Mouse (Mus musculus): ENCODE data around the gene Slc22a23. TPM values are rescaled to one million over a fixed set of nuclear protein-coding genes. Genes with fewer than 3 reads are reported as not detected.

The Slc22a23 gene
- polyA plus RNA-seq, 1 experiment from 2014 or later = 70.6 TPM

DNA sequence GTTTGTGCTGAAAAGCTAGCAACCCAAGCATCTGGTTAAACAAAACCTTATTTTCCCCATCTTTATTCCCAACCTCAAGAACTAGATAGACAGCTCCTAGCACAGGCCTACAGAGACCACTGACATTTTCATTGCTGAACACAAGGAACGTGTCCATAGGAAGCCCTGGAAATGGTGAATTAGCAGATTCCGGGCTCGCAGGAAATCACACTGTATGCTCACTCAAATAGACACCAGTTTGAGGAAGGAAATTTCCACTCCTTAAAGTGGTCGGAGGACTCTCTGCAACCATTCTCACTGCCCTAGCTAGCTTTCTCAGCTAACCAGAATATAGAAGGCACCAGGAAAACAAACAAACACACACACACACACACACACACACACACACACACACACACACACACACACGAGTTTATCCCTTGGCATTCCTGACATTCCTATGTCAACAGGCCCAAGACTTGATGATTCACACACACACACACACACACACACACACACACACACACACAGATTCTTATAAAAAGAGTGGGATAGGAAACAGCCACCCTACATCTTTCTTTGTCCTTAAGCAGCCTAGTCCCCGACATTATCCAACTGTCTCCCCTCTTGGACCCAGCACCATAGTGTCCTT lies 41.5 kb downstream of the Slc22a23 start:
- DNase-seq (ENCODE audit: low read depth, low spot score) = no peak
- CTCF ChIA-PET = no interaction called here
- ATAC-seq = no peak
- in situ Hi-C loops (cut with MboI; ENCODE audit: low pct_unique_long_range_greater_than_20kb) = no loop called here
- POLR2A ChIA-PET = no interaction called here
- TF ChIP-seq CTCF (IDR thresholded peaks at IDR 0.05) = no peak
- no peaks in the 10 kb centered on the region for H3K27me3 ChIP-seq

DNA sequence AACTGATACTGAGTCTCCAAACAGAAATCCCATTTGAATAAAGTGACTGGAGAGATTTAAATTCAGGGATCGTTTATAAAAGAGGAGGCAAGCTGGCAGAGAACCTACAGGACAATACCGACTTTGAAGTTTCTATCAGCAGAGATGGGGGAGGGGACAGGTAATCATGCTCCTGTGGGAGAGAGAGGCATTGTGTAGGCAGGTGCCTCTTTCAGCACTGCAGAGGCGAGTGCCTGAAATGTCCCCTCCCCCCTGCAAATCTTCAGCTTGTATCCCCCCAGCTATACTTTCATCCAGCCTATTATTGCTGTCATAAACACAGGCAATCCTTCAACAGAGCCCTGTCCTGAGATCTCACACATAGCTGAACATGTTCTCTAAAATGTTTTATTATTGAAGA lies 43.4 kb downstream of the Slc22a23 start:
- no peaks in the 10 kb centered on the region for H3K27me3 ChIP-seq
- ATAC-seq (no peak), DNase-seq (ENCODE audit: low read depth, low spot score) (no peak)
- in situ Hi-C loops (cut with MboI; ENCODE audit: low pct_unique_long_range_greater_than_20kb) = no loop called here
- ChIA-PET CTCF (no interaction called here), POLR2A (no interaction called here)
- no peak for TF ChIP-seq CTCF (IDR thresholded peaks at IDR 0.05)

DNA sequence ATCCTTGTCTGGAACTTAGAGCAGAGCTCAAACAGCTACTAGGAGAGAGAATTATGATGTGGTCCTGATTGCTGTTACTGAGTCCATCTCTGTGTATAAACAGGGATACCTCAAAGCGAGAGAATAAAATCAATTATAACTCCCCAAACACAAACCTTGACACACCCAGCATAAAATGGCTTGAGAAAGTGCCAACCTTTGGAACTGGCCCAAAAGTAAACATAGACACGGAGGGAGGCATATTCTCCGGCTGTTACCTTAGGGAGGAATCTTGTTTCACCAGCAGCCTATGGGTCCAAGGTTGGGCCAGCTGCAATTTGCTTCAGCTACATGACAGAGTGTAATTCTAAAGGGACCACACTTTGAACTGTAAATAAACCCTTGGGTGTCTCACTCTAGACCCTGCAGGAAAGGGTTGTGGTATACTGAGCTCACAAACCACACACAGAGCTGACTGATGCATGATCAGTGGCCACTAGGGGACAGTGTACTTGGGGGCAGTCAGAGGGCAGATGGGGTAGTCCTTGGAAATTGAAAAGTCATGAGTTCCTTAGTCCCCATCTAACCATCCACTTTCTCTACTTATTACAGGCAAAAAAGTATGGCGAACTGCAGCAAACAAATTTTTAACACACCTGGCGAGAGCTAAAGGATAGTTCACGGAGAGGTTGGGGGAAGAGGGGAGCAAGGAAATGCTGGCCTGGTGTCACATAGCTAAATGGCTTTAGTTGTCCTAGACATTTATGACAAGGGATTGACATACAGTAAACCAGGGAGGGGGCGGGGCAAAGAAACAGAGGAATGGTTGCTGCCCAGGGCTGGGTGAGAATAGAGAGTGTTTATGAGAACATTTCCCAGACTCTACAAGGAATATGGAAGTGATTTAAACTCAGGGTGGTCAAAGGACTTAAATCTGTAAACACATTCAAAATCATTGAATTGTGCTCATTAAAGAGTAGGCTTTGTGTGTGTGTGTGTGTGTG lies 45.3 kb downstream of the Slc22a23 start:
- in situ Hi-C loops (cut with MboI; ENCODE audit: low pct_unique_long_range_greater_than_20kb) = no loop called here
- ChIA-PET CTCF (interaction anchor here (1.2 kb wide), 1 partner anchor 13 kb away, joined by 3 read pairs; no protein-coding TSS in a partner anchor), POLR2A (interaction anchor here (0.6 kb wide), 1 partner anchor 9 kb away, joined by 3 read pairs; no protein-coding TSS in a partner anchor)
- DNase-seq (ENCODE audit: low read depth, low spot score) = no peak
- TF ChIP-seq CTCF (IDR thresholded peaks at IDR 0.05) = peak; percentile 47
- no peaks in the 10 kb centered on the region for H3K27me3 ChIP-seq
- ATAC-seq = no peak

DNA sequence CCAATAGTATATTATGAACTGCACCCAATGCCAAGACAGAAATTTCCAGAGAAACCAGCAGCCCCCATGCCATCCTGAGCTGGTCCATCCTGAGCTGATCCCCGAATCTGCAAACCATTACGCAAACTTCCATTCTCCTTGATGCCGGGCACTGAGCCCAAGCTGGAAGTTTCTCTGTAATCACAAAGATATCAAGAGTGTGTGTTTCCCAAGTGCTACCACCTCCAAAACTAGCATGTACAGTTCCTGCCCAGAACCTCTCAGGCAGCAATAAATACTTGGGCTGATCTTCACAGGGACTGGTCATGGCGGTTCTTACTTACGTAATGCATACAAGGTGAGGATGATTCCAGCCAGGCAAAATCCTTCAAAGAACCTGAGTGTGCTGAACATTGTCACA lies 46.3 kb downstream of the Slc22a23 start:
- no peaks in the 10 kb centered on the region for H3K27me3 ChIP-seq
- no peak for TF ChIP-seq CTCF (IDR thresholded peaks at IDR 0.05)
- in situ Hi-C loops (cut with MboI; ENCODE audit: low pct_unique_long_range_greater_than_20kb) = no loop called here
- ATAC-seq (no peak), DNase-seq (ENCODE audit: low read depth, low spot score) (no peak)
- POLR2A ChIA-PET = no interaction called here
- CTCF ChIA-PET = interaction anchor here (1.2 kb wide), 1 partner anchor 14 kb away, joined by 3 read pairs; no protein-coding TSS in a partner anchor

DNA sequence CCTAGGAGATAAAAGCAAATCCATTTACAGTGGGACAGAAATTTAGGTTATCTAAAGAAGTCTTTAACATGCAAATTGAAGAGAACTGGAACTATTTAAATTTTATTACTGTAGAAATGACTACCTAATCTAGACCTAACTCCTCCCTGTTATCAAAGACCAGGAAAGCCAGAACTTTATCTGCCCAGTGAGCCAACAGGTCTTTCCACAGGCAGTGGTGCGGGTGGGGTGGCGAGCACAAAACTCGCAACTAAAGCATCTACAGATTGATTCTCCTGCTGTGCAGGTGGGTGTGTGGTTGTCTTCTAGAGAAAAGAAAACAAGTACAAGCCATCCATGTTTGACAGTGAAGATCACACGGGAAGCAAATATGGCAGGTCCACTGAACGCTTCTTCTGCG lies 46.9 kb downstream of the Slc22a23 start:
- DNase-seq (ENCODE audit: low read depth, low spot score) (no peak), ATAC-seq (no peak)
- ChIA-PET CTCF (interaction anchor here (1.9 kb wide), 1 partner anchor 8 kb away, joined by 9 read pairs; no protein-coding TSS in a partner anchor), POLR2A (no interaction called here)
- H3K27me3 ChIP-seq = no peaks in the 10 kb centered on the region
- in situ Hi-C loops (cut with MboI; ENCODE audit: low pct_unique_long_range_greater_than_20kb) = no loop called here
- TF ChIP-seq CTCF (IDR thresholded peaks at IDR 0.05) = no peak

DNA sequence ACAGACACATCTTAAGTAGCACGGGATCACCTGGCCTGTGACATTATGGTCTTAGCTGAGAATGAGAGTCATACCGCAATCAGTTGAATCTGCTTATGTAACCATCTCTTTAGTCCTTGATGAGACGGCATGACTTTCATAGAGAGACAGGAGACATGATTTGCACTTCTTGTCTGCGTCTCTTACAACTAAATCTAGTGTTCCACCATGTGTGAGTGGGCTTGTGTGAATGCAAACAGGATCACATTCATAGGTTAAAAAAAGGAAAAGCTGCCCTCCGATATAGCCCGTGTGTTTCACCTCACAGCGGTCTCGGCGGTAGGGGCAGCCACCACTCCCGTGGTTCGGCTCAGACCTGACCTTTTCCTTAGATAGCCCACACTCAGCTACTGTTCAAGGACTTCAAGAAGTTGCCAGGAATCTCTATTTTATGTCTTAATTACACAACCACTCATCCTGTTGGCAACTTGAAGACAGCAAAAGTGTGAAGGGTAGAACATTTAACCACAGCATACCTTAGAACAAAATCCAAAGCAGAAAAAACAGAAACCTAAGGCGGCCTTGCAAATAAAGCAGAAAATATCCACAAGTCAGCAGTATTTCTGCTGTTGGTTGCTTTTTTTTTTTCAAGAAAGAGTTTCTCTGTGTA lies 49.1 kb downstream of the Slc22a23 start:
- in situ Hi-C loops (cut with MboI; ENCODE audit: low pct_unique_long_range_greater_than_20kb) = no loop called here
- H3K27me3 ChIP-seq = no peaks in the 10 kb centered on the region
- DNase-seq (ENCODE audit: low read depth, low spot score) = no peak
- ATAC-seq = no peak
- ChIA-PET CTCF (interaction anchor here (1.9 kb wide), 1 partner anchor 10 kb away, joined by 9 read pairs; no protein-coding TSS in a partner anchor), POLR2A (interaction anchor here (0.6 kb wide), 1 partner anchor 86 kb away, joined by 8 read pairs; no protein-coding TSS in a partner anchor)
- no peak for TF ChIP-seq CTCF (IDR thresholded peaks at IDR 0.05)

DNA sequence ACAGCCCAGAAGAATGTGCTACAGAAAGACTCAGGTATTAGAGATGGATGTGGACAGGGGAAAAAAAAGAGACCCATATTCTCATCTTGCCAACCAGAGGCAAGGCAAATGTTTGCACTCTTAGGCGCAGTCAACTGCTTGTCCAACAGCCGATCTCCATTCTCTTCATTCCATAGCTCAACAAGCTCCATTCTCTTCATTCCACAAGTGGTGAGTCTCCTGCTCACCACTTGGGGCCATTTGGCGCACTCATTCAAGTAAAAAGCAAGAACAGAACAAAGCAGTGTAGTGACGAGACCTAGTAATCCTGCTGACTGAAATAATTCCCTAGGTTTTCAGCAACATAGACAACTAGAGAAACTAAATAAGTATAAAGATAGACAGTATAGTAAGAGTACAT lies 50.8 kb downstream of the Slc22a23 start:
- no peak for ATAC-seq

DNA sequence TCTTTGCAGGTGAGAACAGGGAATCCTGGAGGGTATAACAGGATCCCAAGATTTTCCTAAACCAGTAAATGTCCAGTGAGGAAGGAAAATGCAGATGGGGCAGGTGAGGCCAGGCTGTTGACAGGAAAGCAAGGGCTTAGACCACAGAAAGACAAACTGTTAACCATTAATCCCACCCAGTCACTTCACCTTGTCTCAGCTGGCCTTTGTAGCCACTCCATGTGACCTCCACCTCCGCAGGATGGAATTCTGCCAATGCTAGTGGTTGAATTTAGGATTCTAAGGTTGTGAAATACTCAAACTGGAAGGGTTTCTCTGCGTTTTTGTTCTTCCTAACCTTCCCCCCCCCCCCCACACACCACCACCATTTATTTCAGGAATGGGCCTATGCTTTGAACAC lies 52.9 kb downstream of the Slc22a23 start:
- POLR2A ChIA-PET = interaction anchor here (0.6 kb wide), 1 partner anchor 94 kb away, joined by 6 read pairs; no protein-coding TSS in a partner anchor
- no peak for TF ChIP-seq CTCF (IDR thresholded peaks at IDR 0.05)
- DNase-seq (ENCODE audit: low read depth, low spot score) = peak; percentile 64
- CTCF ChIA-PET = no interaction called here
- in situ Hi-C loops (cut with MboI; ENCODE audit: low pct_unique_long_range_greater_than_20kb) = no loop called here
- no peaks in the 10 kb centered on the region for H3K27me3 ChIP-seq
- ATAC-seq = no peak

More for the DNA sequence above, 50.8 kb downstream of the Slc22a23 start:
- in situ Hi-C loops (cut with MboI; ENCODE audit: low pct_unique_long_range_greater_than_20kb) = no loop called here
- TF ChIP-seq CTCF (IDR thresholded peaks at IDR 0.05) = peak; percentile 32
- POLR2A ChIA-PET = no interaction called here
- H3K27me3 ChIP-seq = no peaks in the 10 kb centered on the region
- DNase-seq (ENCODE audit: low read depth, low spot score) = no peak
- CTCF ChIA-PET = no interaction called here

DNA sequence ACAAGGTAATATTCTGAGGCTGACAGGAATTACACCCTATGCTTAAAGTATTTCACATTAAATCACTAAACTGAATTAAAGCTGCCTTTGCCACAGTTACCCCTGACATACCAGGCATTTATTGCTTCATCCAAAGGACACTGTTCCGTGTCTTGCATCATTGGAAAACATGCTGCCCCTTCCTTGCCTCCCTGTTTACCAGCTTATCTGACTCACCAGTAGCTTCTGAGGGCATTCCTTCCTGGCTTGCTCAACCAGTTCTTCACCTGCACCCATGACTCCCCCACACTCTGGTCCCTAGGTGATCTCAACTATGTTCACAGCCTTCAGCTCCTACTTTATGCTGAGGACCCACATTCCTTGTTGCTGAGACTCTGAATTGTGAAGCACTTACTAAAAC lies 54.6 kb downstream of the Slc22a23 start:
- no peak for DNase-seq (ENCODE audit: low read depth, low spot score)
- in situ Hi-C loops (cut with MboI; ENCODE audit: low pct_unique_long_range_greater_than_20kb) = no loop called here
- peak; percentile 54 for ATAC-seq
- ChIA-PET CTCF (interaction anchor here (1.2 kb wide), 1 partner anchor 47 kb away, joined by 3 read pairs; no protein-coding TSS in a partner anchor), POLR2A (interaction anchor here (1.1 kb wide), 1 partner anchor 345 kb away, joined by 4 read pairs; no protein-coding TSS in a partner anchor)
- no peak for TF ChIP-seq CTCF (IDR thresholded peaks at IDR 0.05)
- no peaks in the 10 kb centered on the region for H3K27me3 ChIP-seq

DNA sequence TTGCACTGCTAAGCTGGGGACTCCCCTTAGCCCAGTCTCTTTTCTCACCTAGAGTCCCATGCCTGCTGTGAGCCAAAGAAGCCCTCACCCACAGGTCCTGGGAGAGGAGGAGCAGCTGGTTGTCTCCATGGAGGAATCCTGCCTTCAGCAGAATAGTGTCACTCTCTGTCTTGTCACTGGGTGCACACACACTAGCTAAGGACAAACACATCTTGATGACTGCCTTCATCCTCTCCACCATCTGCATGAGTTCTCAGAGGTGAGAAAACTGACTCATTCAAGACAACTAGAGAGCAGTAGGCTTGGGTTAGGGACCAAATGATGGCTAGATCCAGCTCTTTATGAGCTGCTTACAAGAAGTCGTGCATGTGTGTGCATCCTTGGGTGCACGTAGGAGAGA lies 55.4 kb downstream of the Slc22a23 start:
- DNase-seq (ENCODE audit: low read depth, low spot score) (no peak), ATAC-seq (no peak)
- POLR2A ChIA-PET = interaction anchor here (0.6 to 1.1 kb wide), 2 partner anchors 51 to 346 kb away, joined by 3 to 4 read pairs; no protein-coding TSS in a partner anchor
- no peaks in the 10 kb centered on the region for H3K27me3 ChIP-seq
- TF ChIP-seq CTCF (IDR thresholded peaks at IDR 0.05) = no peak
- CTCF ChIA-PET = interaction anchor here (1.1 kb wide), 1 partner anchor 23 kb away, joined by 3 read pairs; no protein-coding TSS in a partner anchor
- in situ Hi-C loops (cut with MboI; ENCODE audit: low pct_unique_long_range_greater_than_20kb) = no loop called here
